Mouse (Mus musculus) olfactory bulb, adult 2 months (tissue): Measurements from ENCODE around the gene Adamts7.

Experiments used
- CTCF ChIP-seq: fragments of 200-500 bp; IDR thresholded peaks from 2 replicates; pipeline ENCODE4 v1.5.1; 2012; ENCODE audit warnings: low read depth, mild to moderate bottlenecking, low read length, moderate library complexity; ENCODE audit not compliant: insufficient read depth
- POLR2A ChIP-seq: fragments of 200-500 bp; IDR thresholded peaks from 2 replicates; pipeline ENCODE4 v1.6.1; 2012; ENCODE audit warnings: mild to moderate bottlenecking, low read depth, low read length, moderate library complexity; ENCODE audit not compliant: insufficient read depth

DNA sequence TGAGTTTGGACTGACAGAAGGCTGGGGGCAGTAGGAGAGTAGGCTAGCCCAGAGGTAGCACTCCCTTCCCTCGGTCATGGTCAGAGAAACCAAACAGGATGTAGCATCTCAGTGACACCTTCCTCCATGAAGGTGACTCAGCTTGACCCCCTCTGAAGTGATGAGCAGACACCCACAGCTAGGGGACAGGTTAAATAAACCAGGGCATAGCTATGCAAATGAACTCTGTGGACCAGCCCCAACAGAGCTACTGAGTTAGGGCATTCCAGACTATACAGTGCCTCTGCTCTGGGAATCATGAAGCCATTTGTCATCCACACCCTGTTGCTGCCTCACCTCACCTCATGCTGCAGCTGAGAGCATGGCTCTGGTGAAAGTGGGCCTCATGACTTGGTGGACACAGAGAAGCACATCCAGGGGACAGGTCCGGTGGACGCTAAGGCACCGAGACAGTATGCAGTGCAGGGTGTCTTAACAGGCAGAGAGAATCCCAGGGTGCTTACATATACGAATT is 71.1 kb downstream of the Adamts7 start:
- TF ChIP-seq POLR2A = no peak
- no peak for TF ChIP-seq CTCF
